Mouse (Mus musculus): ENCODE results near the gene Cdh23.
"Not testable (repeated sequence)": the region's sequence is repeated elsewhere in the genome, so short reads cannot be mapped to it uniquely, and the experiment has no call there.

Gene Cdh23

GRCm38 (mm10) chr10:60696390-60696789 lies at the start of gene Cdh23:
TSS of gene Cdh23 (minus strand) at chr10:60696490.
- in situ Hi-C loops (cut with MseI, MboI): loop anchor here (10.0 kb wide), 3 partner anchors 162 to 392 kb away; no protein-coding TSS in a partner anchor

DNA sequence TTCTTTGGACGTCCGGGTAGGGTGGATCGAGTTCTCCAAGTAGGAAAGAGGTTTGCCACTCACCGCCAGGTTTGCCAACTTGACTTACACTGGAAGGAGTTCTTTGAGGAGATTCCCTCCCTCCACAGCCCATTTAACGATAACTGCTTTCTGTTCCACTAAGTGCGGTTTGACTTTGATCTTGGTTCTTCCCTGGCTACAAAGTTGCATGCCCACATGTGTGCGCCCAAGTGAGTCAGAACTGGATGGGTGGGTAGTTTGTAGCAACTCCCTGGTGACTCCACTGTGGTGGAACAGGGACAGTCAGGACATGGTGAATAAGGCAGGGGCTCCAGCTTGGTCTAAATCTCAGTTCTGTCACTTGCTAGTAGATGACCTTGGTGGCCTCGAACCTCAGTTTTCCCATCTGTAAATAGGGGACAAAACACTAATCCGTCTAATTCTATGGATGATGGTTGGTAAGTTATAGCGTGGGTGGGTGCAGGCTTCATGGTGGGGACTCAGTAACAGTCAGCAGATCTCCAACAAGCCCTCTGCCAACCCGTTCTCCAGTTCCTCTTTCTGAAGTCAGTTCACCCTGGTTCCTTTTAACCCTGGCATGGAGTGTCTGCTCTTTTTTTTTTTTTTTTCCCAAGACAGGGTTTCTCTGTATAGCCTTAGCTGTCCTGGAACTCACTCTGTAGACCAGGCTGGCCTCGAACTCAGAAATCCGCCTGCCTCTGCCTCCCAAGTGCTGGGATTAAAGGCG lies 48.4 kb upstream of the Cdh23 start:
- in situ Hi-C loops (cut with MseI, MboI): no loop called here

DNA sequence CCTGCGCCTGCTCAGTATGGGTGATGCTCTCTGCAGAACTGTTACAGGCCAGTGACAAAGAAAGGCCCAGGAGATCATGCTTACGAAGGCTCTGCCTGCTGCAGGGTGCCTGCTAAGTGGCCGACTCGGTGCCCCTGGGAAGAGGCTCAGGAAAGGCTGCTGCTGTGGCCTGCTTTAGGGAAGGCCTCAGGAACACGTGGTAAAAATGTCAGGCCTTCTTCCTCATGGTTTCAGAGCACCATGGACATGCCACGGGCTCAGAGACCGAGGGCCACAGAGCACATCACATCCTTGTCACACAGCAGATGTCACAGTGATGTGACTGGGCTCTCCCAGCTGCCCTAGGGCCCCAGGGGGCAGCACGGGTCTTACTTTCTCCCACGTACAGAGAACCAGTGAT lies 47.4 kb upstream of the Cdh23 start:
- in situ Hi-C loops (cut with MseI, MboI): no loop called here

GRCm38 (mm10) chr10:60742942-60743341 lies 46.7 kb upstream of the Cdh23 start:
- in situ Hi-C loops (cut with MseI, MboI): no loop called here

GRCm38 (mm10) chr10:60742296-60742695 lies 46.0 kb upstream of the Cdh23 start:
- in situ Hi-C loops (cut with MseI, MboI): not testable (repeated sequence)

DNA sequence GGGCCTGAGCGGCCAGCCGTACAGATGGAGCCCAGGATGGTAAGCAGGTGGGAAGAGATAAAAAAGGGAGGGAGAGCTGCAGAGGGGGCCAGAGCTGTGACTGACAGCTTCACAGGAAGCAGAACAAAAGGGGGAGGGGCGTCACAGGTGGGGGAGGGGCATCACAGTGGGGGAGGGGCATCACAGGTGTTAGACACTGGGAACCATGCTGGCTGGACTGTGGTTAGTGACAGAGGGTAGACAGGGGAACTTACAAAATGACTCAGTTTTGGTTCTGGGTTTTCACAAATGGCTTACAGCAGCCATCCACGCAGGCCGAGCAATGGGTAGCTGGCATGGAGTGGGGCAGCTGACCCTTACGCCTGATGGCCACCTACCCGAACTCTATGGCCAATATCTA lies 45.1 kb upstream of the Cdh23 start:
- in situ Hi-C loops (cut with MseI, MboI): no loop called here

DNA sequence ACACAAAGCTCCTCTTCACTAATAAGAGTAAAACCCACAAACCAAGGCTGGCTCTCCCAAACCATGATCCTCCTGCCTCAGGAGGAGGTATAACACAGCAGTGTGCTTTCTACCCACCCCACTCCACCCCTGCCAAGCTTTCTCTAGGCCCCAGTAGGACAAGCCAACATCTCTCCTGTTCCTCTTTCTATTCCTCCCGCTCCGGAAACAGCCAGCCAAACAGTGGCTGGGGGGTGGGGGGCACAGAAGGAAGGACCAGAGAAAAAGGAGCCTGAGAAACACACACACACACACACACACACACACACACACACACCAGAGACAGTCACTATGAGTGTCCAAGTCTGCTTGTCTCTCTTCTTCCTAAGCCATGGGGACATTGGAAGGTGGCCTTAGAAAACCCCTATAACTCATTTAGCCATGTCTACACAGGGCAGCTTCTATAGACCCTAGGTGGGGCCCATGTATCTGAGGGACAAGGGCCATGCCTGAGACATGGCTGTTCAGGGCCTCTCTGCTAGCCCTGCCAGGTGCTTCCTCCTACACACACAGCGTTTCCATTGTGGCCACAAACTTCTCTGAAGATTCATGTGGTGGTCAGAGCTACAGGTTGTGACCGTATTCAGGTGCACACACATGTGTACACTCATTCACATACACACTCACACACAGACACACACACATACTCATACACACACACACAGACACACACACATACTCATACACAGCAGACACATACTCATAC lies 43.5 kb upstream of the Cdh23 start:
- in situ Hi-C loops (cut with MseI, MboI): no loop called here

- in situ Hi-C loops (cut with MseI, MboI): no loop called here
These were observed 41.8 kb upstream of the Cdh23 start for GRCm38 (mm10) chr10:60737886-60738640.

GRCm38 (mm10) chr10:60737169-60737728 lies 41.0 kb upstream of the Cdh23 start:
- in situ Hi-C loops (cut with MseI, MboI): no loop called here

DNA sequence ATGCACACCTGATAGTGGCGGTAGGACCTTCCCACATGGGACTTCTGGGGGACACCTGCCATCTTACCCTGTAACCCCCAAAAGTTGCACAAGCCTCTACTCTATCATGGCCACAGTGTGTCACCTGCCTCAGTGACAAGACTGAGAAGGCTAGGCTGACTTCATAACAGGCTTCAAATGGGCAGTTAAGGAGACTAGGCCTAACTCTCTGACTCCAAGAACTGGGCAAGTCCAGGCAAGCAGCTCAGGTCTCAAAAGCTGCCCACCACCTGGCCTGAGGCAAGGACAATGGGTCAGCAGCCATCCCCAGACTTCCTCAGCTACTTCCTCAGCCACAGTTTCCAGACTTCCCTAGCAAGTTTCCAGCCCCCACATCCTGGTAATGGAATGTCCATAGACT lies 39.4 kb upstream of the Cdh23 start:
- in situ Hi-C loops (cut with MseI, MboI): no loop called here

GRCm38 (mm10) chr10:60733471-60733870 lies 37.2 kb upstream of the Cdh23 start:
- in situ Hi-C loops (cut with MseI, MboI): no loop called here

- in situ Hi-C loops (cut with MseI, MboI): no loop called here
These were observed 36.1 kb upstream of the Cdh23 start for GRCm38 (mm10) chr10:60732397-60732861.

GRCm38 (mm10) chr10:60731742-60732141 lies 35.5 kb upstream of the Cdh23 start:
- in situ Hi-C loops (cut with MseI, MboI): no loop called here

- in situ Hi-C loops (cut with MseI, MboI): no loop called here
These were observed 31.0 kb upstream of the Cdh23 start for GRCm38 (mm10) chr10:60727301-60727700.

DNA sequence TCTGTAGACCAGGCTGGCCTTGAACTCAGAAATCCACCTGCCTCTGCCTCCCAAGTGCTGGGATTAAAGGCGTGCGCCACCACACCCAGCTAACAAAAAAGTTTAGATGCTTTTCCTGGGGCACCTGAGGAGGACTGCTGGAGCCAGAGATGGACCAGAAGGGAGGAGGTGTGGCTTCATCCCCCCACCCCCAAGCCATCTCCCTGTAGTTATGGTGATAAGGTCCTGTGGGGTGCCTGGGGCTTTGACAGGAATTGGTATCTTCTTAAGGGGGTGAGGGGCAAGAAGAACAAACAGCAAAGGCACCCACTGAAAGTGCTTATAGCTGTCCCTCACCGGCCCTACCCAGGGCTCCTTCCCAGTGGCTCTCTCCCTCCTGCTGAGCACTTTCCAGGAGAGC lies 30.6 kb upstream of the Cdh23 start:
- in situ Hi-C loops (cut with MseI, MboI): no loop called here

DNA sequence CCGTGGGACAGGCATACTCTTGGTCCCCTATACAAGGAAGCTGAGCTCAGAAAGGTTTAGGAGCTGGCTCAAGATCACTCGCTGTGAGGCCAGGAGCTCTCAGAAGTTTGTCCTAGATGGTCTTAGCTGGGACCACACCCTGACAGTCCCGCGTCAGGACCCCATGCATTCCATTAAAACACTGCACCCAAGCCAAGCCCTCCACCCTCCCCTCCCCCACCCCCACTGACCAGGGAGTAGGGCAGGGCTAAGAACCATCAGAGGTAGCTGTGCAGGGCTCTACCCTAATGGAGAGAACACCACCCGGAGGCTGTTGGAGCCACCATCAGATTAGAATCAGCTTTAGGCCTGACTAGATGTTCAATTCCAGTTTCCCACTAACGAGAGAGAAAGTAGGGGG lies 28.2 kb upstream of the Cdh23 start:
- in situ Hi-C loops (cut with MseI, MboI): no loop called here

GRCm38 (mm10) chr10:60723345-60723744 lies 27.1 kb upstream of the Cdh23 start:
- in situ Hi-C loops (cut with MseI, MboI): no loop called here

- in situ Hi-C loops (cut with MseI, MboI): no loop called here
These were observed 25.4 kb upstream of the Cdh23 start for GRCm38 (mm10) chr10:60721640-60722039.

- in situ Hi-C loops (cut with MseI, MboI): no loop called here
These were observed 24.2 kb upstream of the Cdh23 start for GRCm38 (mm10) chr10:60720461-60720860.

DNA sequence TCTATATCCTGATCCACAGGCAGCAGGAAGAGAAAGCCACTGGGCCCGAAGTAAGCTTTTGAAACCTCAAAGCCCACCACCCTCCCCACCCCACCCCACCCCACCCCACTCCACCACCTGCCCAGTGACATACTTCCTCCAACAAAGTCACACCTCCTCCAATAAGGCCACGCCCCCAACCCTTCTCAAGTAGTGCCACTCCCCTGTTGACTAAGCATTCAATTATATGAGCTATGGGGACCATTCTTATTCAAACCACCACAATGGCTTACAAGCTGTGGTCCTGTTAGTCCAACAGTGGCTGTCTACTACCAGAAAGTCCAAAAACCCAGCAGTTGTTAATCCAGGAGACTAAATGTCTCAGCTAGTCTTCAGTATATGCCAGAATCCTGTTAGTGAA lies 22.2 kb upstream of the Cdh23 start:
- in situ Hi-C loops (cut with MseI, MboI): no loop called here

- in situ Hi-C loops (cut with MseI, MboI): no loop called here
These were observed 20.2 kb upstream of the Cdh23 start for GRCm38 (mm10) chr10:60716449-60716848.

- in situ Hi-C loops (cut with MseI, MboI): not testable (repeated sequence)
These were observed 16.0 kb upstream of the Cdh23 start for GRCm38 (mm10) chr10:60712299-60712698.
